Mouse (Mus musculus): ENCODE measurements at regions not wholly inside any gene's neighbourhood (a gene's known extent, or its start where the extent isn't known, plus 50 kb on each side); places are given as distances from the start of the nearest gene placed in this dataset.

GRCm38 (mm10) chr15:93645950-93646349 lies 50.3 kb upstream of the Prickle1 start:
- DNase-seq = no peak

All from adrenal gland, postnatal 25 days (tissue).